Mouse (Mus musculus) bone marrow macrophage, adult 2 months (primary cell): ENCODE data around the gene B4galt4.

Experiments used
- CTCF ChIP-seq: IDR thresholded peaks from 2 replicates; pipeline ENCODE4 v1.5.1; 2012; ENCODE audit warnings: low read depth, mild to moderate bottlenecking, low read length, moderate library complexity
- POLR2A ChIP-seq: IDR thresholded peaks from 2 replicates; pipeline ENCODE4 v1.6.1; 2012; ENCODE audit warnings: mild to moderate bottlenecking, low read depth, low read length, borderline replicate concordance

DNA sequence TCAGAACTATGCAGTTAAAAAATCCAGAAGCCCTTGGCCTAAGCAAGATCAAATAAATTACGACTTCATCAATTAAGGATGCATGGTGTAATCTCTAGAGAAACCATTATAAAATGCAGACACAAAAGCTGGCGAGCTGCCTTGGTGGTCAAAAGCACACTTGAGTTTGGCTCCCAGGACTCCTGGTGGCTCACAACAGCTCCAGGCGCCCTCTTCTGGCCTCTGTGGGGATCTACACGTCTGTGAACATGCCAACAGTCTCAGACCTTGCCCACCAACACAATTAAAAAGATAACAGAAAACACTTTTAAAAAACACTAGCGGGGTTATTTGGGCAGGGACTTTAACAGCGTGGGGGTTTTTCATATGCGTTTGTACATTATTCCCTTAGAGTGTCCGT, 70.5 kb downstream of the B4galt4 start:
- no peak for TF ChIP-seq POLR2A
- TF ChIP-seq CTCF, result peak; percentile 83
